Mouse (Mus musculus) testis, adult 2 months (tissue): ENCODE results near the gene Nrp1.

Experiments used
- CTCF ChIP-seq: fragments of 200-500 bp; IDR thresholded peaks from 2 replicates; pipeline ENCODE4 v1.5.1; 2012; ENCODE audit warnings: low read depth, mild to moderate bottlenecking, inconsistent platforms, low read length, moderate library complexity; ENCODE audit not compliant: control insufficient read depth, insufficient read depth, insufficient replicate concordance
- POLR2A ChIP-seq: fragments of 200-500 bp; IDR thresholded peaks from 2 replicates; pipeline ENCODE4 v1.6.1; 2012; ENCODE audit warnings: low read depth, mild to moderate bottlenecking, inconsistent platforms, low read length, moderate library complexity; ENCODE audit not compliant: control insufficient read depth

DNA sequence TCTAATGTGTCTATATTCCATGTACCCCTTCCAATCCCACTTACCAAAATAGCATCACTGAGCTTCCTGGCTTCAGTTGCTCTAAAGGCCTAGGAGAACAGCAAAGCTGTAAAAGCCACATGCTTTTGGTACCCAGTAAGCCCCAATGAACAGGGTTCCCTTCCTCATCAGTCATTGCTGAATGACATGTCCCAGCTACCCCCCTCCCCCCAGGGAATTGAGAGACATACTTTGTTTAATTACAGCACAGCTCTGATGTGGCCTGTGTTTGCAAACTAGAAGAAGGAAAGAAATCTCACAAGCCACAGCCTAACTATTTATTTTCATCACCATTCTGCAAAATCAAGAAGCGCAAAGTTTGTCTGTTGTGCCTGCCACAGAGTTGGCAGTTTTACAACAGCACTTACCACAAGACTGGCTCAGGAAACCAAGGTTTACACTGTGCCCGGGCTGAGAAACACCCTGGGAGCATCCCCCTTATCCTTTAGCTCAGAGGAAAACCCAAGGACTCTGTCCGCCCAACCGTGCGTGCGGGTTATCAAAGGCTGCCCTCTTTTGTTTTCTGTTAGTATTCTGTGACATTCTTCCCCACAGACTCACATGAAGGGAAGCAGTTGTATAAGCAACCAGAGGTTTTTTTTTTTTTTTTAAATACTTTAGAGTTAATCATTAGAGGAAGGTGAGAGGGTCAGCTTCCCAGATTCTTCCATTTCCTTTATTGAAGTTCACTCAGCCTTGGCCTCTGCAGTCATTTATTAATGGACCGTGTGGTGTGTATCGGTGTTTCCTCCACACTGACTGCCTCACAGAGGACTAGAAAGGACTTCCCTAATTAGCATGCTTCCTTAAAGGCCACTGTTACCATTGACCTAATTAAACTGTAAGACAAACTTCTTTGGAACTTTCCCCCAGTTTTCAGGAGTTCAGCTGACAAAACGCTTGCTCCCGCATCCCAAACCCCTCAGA, 129.8 kb downstream of the Nrp1 start:
- TF ChIP-seq CTCF (no peak), POLR2A (no peak)
